Mouse (Mus musculus) liver, embryonic 14.5 days (tissue): ENCODE measurements at regions not wholly inside any gene's neighbourhood (a gene's known extent, or its start where the extent isn't known, plus 50 kb on each side); places are given as distances from the start of the nearest gene placed in this dataset.

Source experiments
- ATAC-seq: fragments of 200-750 bp; cut with Nextera tagmentation; 2 replicates; pipeline ENCODE4 v1.8.0; 2017; ENCODE audit warnings: moderate number of reproducible peaks, mild to moderate bottlenecking, moderate library complexity; ENCODE audit not compliant: insufficient read depth
- DNase-seq, 3 experiments: peaks; one replicate each; pipeline ENCODE4 v3.0.0-alpha.2; 2012 to 2013; ENCODE audit warnings: low read depth in 3 of 3, low spot score in 3 of 3
- H3K27ac ChIP-seq: fragments of 300-500 bp; sonication (generic); 2 replicates; pipeline ENCODE4 v1.5.1; 2014; ENCODE audit warnings: moderate library complexity, mild to moderate bottlenecking, control low read depth, inconsistent platforms
- H3K27me3 ChIP-seq: fragments of 300-500 bp; sonication (generic); 2 replicates; pipeline ENCODE4 v1.6.1; 2014; ENCODE audit warnings: mild to moderate bottlenecking, low read length, moderate library complexity; ENCODE audit not compliant: control insufficient read depth, insufficient read depth
- H3K36me3 ChIP-seq: fragments of 300-500 bp; sonication (generic); replicated peaks from 2 replicates; pipeline ENCODE4 v1.6.1; 2014; ENCODE audit warnings: low read depth; ENCODE audit not compliant: control insufficient read depth, insufficient read depth
- H3K4me1 ChIP-seq, 2 experiments: fragments of 200-500 bp in 1 of 2; fragments of 300-500 bp in 1 of 2; sonication (generic) in 1 of 2; replicated peaks; 2 replicates each; pipeline ENCODE4 v1.6.1; 2012 to 2014; ENCODE audit warnings: antibody characterized with exemption in 1 of 2, inconsistent platforms in 1 of 2, low read length in 1 of 2; ENCODE audit not compliant: control insufficient read depth in 2 of 2, insufficient read depth in 2 of 2
- H3K4me2 ChIP-seq: fragments of 300-500 bp; sonication (generic); 2 replicates; pipeline ENCODE4 v1.6.1; 2014; ENCODE audit warnings: low read depth, mild to moderate bottlenecking, control low read depth, moderate library complexity
- H3K4me3 ChIP-seq, 2 experiments: fragments of 200-500 bp in 1 of 2; fragments of 300-500 bp in 1 of 2; sonication (generic) in 1 of 2; 2 replicates each; pipeline ENCODE4 v1.5.1; 2012 to 2014; ENCODE audit warnings: low read depth in 2 of 2, low read length in 2 of 2, mild to moderate bottlenecking in 2 of 2, control low read depth in 1 of 2, inconsistent platforms in 1 of 2, moderate library complexity in 1 of 2; ENCODE audit not compliant: insufficient read depth in 1 of 2
- H3K9ac ChIP-seq: fragments of 300-500 bp; sonication (generic); replicated peaks from 2 replicates; pipeline ENCODE4 v1.6.1; 2014; ENCODE audit warnings: mild to moderate bottlenecking, control low read depth, moderate library complexity
- H3K9me3 ChIP-seq: fragments of 300-500 bp; sonication (generic); 2 replicates; pipeline ENCODE4 v1.6.1; 2016; ENCODE audit warnings: low read length, mixed read lengths; ENCODE audit not compliant: control insufficient read depth
- CTCF ChIP-seq: IDR thresholded peaks from 2 replicates; pipeline ENCODE4 v1.5.1; 2016; ENCODE audit warnings: antibody characterized with exemption, low read depth, control low read depth
- EP300 ChIP-seq: IDR thresholded peaks from 2 replicates; pipeline ENCODE4 v1.6.1; 2016; ENCODE audit warnings: antibody characterized with exemption, low read depth
- WGBS: fragments of 180-500 bp; shearing (Covaris S2); extraction: QIAGEN DNeasy Blood & Tissue Kit; methylation state at CpG from one replicate; pipeline ENCODE4 v1.1.7; 2014; ENCODE audit not compliant: insufficient replicate concordance; 5-methylcytosine and 5-hydroxymethylcytosine counted together

DNA sequence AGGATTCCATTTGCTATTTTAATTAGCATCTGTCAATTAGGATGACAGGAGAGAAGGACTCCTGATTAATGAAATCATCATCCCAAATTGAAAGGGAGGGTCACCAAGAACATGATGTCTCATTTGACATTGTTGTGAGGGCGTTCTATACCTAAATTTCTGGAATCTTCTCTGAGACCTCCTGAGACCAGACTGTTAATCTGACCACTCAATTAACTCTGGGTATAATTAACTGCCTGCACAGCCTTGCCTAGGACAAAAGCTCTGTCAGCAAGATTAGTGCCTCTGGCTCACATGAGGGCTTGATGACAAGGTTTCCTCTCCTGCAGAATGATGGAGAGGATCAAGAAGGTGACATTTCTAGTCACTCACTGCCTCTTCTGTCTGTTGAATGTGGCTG is 113.1 kb downstream of the Icos start:
- ATAC-seq, result no peak
- Histone ChIP-seq H3K27me3 (no peaks in the 10 kb centered on the region), H3K27ac (no peak overlapping the region), H3K36me3 (no peaks in the 10 kb centered on the region), H3K9me3 (no peaks in the 10 kb centered on the region), H3K4me2 (no peak overlapping the region), H3K4me1 (no peaks in the 10 kb centered on the region), H3K4me3 (no peak overlapping the region), H3K9ac (no peak overlapping the region)
- TF ChIP-seq CTCF (no peak), EP300 (no peak)
- DNase-seq, result no peak
- 52% methylated on average over 1 of the region's 1 CpGs for WGBS

DNA sequence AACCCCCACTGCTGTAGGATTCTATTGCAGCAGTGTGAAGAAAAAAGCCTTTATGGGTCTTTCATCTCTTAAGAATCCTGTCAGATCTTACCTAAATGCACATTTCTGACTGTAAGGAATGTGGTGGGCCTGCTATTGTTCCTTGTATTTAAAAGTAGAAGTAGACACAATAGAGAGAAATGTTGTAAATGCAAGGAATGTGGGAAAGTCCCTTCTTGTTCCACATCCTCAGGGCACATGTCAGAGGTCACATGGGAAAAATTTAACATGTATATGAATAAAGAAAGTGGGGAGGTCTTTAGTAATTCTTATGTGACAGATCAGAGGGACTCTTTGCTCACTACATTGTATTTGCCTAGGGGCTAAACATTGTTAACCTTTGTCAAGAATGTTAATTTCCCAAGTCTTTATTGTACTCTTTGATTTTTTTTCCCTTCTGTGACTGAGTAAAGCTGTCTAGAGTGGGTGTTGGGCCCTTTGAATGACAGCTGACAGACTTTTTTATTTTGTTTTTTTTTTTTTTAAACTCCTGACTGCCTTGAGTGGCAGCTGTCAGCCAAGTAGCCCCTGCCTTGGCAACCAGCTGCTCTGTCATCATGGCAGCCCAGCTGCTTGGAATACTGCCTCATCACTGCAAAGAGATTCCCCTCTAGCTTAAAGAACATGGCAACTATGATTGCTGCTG is 117.9 kb downstream of the Icos start:
- Histone ChIP-seq H3K27ac (no peak overlapping the region), H3K36me3 (no peaks in the 10 kb centered on the region), H3K27me3 (no peaks in the 10 kb centered on the region), H3K4me2 (no peak overlapping the region), H3K4me1 (no peaks in the 10 kb centered on the region), H3K4me3 (no peak overlapping the region), H3K9ac (no peak overlapping the region), H3K9me3 (no peaks in the 10 kb centered on the region)
- TF ChIP-seq CTCF (no peak), EP300 (no peak)
- no peak for ATAC-seq
- DNase-seq, result no peak

DNA sequence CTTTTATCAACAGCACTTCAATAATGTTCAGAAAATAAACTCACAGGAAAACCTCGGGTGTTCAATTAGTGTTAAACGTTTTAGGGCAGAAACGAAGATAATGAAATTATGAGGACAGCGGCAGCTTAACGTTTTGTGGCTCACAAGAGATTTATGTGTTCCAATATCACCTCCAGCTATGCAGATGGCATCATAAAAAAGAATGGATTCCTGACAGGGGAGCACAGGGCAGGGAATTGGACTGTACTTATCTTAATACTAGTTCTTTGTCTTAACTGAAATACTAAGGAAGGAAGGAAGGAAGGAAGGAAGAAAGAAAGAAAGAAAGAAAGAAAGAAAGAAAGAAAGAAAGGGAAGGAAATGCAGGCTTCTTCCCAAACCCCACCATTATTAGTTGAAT is 121.6 kb downstream of the Icos start:
- no peak for ATAC-seq

DNA sequence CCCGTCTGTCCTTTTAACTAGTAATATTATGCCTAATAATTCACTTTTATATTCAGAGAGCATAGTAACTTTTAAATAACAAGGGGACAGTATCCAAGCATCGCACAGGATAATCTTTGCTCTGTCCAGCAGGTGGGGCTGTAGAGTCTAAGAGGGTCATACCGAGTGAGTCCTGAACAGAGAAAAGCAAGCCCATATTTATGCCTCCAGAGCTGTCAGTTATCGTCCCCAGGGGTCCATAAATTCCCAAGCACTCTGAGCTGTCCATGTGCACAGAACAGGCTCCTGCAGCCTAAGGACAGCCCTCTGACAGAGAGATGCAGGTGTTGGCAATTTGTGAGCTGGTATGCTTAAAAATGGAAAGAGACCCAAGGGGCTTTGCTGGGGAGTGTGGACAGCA is 124.0 kb downstream of the Icos start:
- no peaks in the 10 kb centered on the region for H3K4me1 ChIP-seq
- DNase-seq (peak in 1 of 3 experiments; percentile 2), ATAC-seq (no peak)
- H3K36me3 ChIP-seq, result no peaks in the 10 kb centered on the region
- H3K27ac ChIP-seq, result no peak overlapping the region
- 28% methylated on average over 4 of the region's 4 CpGs for WGBS
- no peak overlapping the region for H3K4me3 ChIP-seq
- H3K9ac ChIP-seq, result no peak overlapping the region
- no peak for TF ChIP-seq EP300
- peak; percentile 40; the same call in 1 of the 2 replicates for TF ChIP-seq CTCF
- no peak overlapping the region for H3K4me2 ChIP-seq
- no peaks in the 10 kb centered on the region for H3K9me3 ChIP-seq
- no peaks in the 10 kb centered on the region for H3K27me3 ChIP-seq

More for the DNA sequence above, 121.6 kb downstream of the Icos start:
- no peak overlapping the region for H3K4me2 ChIP-seq
- H3K27ac ChIP-seq, result no peak overlapping the region
- H3K36me3 ChIP-seq, result no peaks in the 10 kb centered on the region
- no peak overlapping the region for H3K9ac ChIP-seq
- no peak for TF ChIP-seq CTCF
- no peak for TF ChIP-seq EP300
- DNase-seq, result no peak
- no peaks in the 10 kb centered on the region for H3K27me3 ChIP-seq
- no peaks in the 10 kb centered on the region for H3K9me3 ChIP-seq
- H3K4me3 ChIP-seq, result no peak overlapping the region
- H3K4me1 ChIP-seq, result no peaks in the 10 kb centered on the region
- 43% methylated on average over 5 of the region's 5 CpGs for WGBS

DNA sequence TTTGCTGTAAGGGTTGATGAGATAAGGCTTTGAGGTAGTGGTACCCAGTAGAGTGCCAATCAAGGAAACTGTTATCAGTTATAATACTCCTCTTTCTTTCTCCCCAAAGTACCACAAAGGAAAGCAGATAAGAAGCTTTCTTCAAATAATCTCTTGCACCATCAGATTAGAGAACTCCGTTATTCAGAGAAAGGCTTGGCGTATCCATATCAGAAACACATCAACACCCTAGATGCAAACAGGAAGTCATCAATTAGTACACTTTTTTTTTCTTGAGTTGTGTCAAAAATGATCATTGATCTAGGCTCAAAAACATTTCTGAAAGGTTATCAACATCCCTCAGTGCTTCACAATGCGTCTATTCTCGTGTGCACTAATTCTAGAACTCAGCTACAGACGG is 124.6 kb downstream of the Icos start:
- 14% methylated on average over 5 of the region's 5 CpGs for whole genome bisulfite sequencing

More for the DNA sequence above, 124.6 kb downstream of the Icos start:
- Histone ChIP-seq H3K27me3 (no peaks in the 10 kb centered on the region), H3K9me3 (no peaks in the 10 kb centered on the region), H3K9ac (no peak overlapping the region), H3K4me1 (no peaks in the 10 kb centered on the region), H3K4me3 (no peak overlapping the region), H3K27ac (no peak overlapping the region), H3K4me2 (no peak overlapping the region), H3K36me3 (no peaks in the 10 kb centered on the region)
- TF ChIP-seq CTCF, result no peak
- ATAC-seq (no peak), DNase-seq (no peak)
